Mouse (Mus musculus) spleen, adult 12 weeks (tissue): ENCODE data around the gene Slc9b1.

Experiments used
- DNase-seq: peaks from one replicate; pipeline ENCODE4 v3.0.0; 2022; ENCODE audit warnings: low spot score

Slc9b1 gene

DNA sequence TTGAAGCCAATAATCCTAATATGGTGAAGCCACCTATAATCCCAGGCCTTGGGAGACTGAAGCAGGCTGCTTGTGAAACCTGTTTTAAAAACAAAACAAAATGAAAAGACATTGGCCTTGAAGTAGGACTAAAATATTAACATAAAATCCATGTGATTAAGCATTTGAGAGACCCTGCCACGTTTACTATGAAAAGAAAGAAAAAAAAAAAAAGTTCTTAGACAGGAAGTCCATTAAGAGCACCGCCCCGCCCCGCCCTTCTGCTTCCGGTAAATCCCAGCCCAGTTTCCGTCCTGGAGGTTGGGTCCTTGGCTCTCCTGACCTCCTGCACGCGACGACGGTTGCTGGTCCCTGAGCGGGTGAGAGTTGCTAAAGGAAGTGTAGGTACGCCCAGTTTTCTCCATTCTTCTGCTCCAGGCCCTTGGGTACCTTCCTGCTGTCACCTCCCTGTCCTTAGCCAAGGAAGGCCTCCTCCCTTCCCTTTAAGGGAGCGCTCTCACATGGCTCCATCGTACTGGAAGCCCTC is at the start of gene Slc9b1:
Gene Slc9b1 (plus strand): TSS at position 291 of the 526 bp plus-strand sequence.
- no peak for DNase-seq

DNA sequence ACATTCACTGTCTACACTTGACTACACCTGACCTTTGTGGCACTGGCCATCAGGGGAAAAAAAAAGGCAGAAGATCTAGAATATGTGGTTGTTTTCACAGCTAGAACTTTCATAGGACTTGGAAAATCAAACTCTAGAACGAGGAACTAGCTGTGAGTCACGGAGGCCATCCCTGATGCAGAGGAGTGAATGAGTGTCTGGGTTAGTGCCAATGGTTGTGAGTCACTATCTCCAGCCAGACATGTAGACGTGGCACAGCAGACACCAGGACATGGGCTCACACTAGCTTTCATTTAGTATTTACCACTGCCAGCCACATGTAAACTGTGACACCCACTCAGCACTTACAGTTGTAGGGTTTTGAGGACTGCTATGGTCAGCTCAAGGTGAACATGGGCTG is 49.3 kb upstream of the Slc9b1 start:
- DNase-seq = no peak

DNA sequence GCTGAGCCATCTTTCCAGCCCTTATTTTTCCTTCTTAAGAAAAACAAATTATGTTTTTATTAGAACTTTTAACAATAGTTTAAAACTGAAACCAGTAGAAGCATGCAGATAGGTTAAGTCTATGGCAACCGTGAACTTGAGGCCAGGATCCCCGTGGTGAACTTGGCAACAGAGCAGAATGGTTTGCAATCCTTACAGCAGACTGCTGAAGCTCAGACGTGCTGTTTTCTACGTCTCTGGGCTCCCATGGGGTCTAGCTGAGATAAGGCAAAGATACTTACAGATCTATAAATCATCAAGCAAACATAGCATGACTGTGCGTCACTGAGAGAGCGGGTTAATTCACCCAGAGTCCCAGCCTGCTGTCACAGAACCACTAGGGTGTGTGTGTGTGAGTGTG is 47.7 kb upstream of the Slc9b1 start:
- no peak for DNase-seq

DNA sequence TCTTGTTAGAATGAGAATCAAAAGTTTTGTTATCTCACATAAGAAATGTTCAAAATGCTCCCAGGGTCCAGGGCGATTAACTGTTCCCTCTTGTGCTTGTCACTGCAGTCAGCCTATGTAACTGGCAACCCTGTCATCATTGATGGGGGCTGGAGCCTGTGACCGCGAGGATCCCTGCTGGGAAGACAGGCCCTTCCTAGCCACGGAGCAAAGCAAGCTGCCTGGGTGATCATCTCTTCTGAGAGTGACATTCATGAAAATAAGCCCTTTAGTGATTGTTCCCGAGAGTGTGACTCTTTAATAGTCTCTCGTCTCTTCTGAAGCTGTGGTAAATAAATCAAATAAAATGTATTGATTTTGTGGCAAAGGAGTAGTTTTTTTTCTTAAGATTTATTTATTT is 43.8 kb upstream of the Slc9b1 start:
- DNase-seq = no peak

DNA sequence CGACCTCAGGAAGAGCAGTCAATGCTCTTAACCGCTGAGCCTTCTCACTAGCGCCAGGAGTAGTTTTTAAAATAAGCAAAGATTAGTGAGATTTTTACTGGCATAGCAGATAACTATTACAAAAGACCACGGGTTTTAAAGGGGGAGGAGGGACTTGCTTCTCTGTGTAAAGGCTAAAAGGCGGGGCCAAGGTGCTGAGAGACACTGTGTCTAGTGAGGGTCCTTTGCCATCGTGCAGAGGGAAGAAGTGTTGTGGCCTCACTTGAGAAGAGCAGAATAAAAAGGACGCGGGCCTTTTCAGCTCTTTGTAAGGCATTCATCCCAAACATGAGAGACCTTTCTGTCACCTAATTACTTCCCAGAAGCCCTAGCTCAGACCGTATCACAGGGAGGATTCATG is 43.3 kb upstream of the Slc9b1 start:
- DNase-seq = no peak

DNA sequence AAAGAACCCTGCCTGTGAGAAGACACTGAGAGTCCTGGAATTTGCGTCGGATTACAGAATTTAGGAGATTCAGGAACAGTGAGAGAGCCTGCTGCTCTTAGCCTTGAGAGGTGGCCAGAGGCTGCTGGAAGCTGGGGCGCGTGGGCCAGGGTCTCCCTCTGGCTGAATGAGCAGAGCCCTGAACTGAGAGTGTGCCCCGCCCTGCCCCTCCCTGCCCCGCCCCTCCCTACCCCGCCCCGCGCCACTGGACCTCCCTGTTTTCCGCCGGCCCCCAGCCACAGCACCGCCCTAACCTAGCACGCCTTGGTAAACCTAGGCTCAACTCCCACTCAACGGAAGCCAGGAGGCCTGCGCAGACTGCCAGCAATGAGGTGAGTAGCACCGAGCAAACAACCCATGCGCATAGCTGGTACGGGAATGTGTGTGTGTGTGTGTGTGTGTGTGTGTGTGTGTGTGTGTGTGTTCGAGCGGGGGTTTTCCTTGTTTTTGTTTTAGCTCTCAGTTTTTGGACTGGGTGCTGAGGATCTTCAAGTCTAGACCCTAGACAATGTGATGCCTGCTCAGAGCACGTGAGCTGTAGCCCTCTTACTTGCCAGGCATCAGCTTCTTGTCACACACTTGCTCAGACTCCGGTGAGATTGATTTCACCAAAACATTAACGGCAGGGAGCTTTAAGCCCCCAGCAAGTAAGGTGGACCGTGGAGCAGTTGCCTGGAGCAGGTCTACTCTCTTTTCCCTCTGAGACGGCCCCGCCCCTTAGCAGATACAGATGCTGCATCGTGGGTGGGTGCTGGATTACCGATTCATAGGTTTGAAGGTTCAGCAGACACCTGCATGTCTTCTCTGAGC is 40.2 kb upstream of the Slc9b1 start, which contains the start of gene Slc9b2:
Gene Slc9b2 (plus strand): TSS at position 290 of the 849 bp plus-strand sequence.
- DNase-seq = no peak

DNA sequence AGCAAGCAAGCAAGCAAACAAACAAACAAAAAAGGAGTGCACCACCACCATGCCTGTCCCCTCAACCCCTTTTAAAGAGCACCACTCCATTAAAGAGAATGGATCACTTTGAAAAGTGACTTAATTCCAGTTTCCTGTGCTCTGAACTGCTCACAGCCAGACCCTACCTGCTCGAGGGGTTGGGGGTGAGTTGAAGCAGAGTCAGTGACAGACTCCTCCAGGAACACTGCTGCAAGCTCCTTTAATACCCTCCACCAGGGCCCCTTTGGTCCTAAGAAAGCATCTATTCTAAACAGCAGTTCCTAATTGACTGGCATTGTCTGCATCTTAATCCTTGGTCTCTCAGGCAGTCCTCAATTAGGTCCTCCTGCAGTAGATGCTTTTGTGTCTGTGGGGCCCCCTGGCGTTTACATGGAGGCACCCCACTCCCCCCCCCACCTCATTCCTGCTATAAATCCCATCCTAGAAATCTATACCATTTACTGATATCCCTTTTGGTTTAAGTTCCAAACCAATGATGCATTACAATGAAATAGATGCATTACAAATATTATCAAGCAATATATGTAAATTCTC is 34.8 kb upstream of the Slc9b1 start:
- no peak for DNase-seq

DNA sequence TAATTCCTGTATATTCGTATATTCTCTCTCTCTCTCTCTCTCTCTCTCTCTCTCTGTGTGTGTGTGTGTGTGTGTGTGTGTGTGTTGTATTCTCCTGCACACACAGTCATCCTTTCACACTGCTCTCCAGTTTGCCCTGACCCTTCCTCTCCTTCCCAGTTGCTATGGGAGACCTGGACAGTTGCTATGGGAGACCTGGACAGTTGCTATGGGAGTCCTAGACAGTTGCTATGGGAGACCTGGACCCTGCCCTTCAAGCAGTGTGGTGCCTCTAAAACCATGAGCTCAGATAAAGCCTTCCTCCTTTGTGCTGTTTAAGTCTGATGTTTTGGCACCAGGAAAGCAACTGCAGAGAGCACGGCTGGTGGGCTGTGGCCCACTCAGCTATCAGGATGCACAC is 34.1 kb upstream of the Slc9b1 start:
- DNase-seq = no peak

DNA sequence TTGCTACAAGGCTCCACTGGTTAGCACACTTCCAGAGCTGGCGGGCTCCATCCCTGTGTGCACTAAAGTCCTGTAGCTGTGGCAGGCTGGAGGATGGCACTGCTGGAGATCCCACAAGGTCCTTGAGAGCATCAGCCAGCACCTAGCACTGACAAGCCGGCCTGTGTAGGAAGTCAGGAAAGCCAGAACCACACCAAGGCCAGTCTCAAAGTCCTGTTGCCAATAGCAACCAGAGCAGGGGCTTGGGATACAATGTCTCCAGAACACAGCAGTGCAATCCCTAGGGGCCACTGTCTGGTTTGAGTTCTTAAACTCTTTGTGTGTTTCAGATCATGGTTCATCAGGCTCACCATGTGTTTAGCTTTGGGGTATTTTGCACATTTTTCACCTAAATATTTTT is 33.0 kb upstream of the Slc9b1 start:
- DNase-seq = no peak

DNA sequence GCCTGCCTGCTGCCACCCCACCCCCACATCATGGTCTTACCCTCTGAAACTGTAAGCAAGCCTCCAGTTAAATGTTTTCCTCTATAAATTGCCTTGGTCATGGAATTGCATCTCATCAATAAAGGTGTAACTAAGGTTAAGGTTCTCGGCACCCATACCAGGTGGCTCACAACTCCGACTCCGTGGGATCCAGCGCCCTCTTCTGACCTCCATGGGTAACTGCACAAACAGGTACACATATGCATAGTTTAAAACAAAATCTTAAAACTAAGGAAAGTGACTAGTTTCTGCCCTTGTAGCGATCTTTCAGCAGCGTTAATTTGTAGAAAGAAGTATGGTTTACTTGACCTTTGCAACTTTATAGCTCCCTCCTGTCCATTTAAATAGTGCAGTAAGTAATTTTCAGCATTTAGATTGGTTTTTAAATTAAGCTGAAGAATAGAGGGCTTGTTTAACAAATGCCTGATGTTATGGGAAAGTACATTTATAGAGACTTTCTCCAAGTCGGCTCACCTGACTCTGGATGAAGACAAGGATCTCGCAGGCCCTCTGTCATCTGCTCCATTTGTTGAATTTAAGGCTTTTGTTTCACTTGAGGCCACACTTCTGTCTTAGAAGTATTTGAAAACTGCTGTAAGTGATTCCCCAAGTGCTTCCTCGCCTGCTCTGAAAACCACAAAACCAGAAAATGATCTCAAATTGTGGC is 32.0 kb upstream of the Slc9b1 start:
- DNase-seq = no peak

DNA sequence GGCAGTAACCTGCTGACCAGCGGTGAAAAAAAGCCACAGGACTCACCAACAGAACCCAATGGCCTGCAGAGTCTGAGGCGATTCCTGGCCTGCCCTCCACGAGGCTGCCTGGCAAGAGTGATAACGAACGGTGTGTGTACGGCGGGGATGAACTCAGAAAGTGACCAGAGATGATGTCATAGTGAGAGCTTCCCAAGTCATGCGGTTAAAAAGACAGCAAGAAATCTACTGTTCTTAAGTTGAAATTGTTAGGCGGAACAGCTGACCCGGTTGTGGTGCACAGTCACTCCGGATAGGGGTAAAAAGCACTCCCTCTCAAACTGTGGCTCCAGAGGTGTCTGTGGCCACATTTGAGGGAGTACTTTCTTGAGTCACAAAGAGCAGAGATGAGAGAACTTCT is 29.5 kb upstream of the Slc9b1 start:
- DNase-seq = no peak

DNA sequence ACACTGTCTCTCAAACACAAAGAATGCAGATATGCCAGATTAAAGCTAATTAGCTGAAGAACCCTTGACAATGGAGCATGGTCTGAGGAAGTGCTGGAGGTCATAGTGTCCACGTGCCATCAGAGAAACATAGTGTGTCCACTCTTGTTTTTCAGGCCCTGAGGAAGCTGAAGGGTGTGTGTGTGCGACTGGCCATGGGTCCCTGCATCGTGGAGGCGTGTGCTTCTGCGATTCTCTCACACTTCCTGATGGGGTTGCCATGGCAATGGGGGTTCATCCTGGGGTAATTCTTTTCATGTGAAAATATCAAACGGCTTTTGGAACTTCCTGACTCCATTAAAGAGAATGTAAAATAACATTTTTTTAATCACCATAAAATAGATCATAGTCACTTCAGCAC is 23.5 kb upstream of the Slc9b1 start:
- DNase-seq = no peak

DNA sequence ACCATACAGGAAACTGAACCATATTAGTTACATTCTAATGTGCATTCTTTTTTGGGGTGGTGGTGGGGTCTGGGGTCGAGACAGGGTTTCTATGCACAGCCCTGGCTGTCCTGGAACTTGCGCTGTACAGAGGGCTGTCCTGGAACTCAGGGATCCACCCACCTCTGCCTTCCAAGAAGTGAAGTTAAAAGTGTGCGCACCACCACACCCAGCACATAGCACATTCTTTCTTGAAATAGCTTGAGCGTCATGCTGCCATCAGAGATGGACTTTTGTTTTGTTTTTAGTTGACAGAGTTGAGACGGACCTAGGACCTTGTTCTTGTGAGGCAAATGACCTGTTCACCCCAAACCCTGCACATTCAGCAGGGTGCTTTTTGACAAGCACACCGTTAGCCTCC is 20.7 kb upstream of the Slc9b1 start:
- DNase-seq = no peak

DNA sequence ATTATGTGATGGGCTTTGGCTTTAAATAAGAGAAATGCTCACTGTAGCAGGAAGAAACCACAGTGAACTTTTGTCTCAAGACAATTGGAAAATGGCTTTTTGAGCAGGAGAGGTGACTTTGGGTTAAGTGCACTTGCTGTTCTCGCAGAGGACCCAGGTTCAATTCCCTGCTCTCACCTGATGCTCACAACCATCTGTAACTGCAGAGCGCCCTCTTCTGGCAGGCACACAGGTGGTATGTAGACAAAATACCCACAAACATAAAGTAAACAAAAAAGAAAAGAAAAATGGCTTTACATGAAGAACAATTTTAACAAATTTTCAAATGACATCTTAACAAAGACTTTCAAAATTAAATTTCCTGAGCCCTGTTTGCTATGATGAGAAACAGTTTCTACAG is 20.2 kb upstream of the Slc9b1 start:
- DNase-seq = no peak

DNA sequence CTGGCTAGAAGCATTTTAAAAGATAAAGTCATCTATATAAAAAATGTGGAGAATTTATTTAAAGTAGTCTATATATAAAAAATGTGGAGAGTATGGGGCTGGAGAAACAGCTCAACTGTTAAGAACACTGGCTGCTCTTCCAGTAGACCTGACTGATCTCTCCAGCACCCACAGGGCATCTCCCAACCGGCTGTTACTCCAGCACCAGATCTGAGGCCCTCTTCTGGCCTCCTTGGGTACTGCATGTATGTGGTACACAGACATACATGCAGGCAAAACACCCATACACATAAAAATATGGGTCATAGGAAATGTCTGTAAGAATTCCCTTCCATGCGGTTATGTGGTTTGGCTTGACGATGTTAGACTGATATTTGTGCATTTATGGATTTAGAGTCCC is 19.3 kb upstream of the Slc9b1 start:
- peak; percentile 37 for DNase-seq

DNA sequence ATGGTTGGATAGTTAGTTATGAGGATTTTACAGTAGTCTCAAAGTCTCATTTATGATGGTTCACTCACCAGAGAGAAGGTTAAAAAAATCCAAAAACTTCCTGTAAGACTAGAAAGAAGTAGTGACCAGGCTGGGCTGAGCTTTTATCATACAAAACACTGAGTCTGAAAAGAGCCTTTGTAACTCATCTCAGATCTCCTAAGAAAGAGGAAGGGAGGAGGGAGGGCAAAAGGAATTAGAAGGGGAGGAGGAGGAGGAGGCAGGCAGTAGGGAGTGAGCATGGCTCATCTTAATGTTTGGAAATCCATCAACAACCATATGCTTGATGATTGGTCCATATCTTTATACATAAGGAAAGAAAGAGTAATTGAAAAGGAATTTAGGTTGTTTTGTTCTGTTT is 15.1 kb upstream of the Slc9b1 start:
- no peak for DNase-seq

DNA sequence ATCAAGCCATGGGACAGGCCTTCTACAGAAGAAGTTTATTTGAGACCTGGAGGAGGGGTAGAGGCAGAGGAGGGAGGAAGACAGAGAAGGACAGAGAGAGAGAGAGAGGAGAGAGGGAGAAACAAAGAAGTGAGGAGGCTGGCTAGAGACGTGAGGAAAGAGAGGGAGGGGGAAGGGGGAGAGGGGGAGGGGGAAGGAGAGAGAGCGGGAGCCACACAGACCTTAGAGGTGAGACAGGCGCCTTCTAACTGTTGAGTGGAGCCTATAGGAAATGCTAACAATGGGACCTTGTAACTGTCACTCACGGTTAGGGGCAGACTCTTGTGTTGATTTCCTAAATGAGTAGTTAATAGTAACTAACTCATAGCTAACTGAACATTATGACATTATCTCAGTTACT is 14.1 kb upstream of the Slc9b1 start:
- DNase-seq = no peak

DNA sequence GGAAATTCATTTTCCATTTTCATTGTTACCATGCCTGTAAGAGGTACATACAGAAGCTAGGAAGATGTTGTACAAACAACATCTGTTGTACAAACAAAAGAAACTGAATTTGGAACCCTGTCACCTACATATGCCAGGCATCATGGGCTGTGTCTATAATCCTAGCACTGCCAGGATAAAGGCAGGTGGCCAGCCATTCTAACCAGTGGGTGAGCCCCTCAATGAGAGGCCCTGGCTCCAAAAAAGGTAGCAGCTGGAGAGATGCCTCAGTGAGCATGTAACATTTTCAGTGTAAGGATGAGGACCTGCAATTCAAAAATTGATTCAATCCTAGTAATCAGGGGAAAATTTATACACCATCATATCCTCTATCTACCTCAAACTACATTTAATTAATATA is 1.2 kb downstream of the Slc9b1 start:
- DNase-seq = no peak

DNA sequence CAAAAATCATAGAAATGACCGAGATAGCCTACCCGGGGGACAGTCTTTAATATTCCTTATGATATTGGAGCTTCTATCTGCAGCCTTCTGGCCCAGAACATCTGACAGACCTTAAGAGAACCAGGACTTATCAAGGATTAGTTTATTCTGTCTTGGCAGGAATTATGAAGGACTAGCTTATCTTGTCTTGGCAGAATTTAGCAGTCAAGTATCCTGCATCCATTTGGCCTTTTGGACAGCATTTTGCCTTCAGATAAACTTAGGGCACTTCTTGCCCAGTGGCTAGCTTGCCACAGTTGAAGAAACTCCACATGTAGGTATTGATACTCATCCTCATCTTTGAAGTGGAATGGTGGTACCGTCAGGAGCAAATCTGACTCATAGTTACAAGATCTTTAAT is 4.0 kb downstream of the Slc9b1 start:
- DNase-seq = no peak

DNA sequence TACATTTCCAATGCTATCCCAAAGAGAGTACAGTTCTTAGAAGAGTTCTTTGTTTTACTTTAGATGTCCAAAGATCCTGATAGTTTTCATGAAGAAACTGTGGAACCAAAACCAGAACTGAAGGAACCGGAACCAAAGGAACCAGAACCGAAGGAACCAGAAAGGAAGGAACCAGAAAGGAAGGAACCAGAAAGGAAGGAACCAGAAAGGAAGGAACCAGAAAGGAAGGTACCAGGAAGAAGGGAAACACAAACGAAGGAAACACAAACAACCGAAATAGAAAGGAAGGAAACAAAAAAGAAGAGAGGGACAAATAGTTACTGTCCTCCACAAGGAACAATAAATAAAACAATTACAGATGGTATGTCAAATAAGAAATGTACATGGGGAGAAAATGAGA is 9.6 kb downstream of the Slc9b1 start:
- no peak for DNase-seq

DNA sequence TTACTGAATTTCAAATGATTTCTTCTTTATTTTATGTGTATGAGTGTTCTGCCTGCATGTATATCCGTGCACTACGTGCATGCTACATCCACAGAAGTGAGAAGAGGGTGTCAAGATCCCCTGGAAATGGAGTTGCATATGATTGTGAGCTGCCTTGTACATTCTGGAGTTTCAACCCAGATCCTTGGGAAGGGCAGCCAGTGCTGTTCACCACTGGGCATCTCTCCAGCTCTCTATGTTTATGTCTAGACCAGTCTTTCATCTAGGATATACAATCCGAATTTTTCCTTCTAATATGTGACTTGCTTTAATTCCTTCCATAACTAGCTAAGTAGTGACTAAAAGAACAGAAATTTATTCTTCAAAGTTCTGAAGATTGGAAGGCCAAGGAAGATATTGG is 28.0 kb downstream of the Slc9b1 start:
- DNase-seq = no peak

DNA sequence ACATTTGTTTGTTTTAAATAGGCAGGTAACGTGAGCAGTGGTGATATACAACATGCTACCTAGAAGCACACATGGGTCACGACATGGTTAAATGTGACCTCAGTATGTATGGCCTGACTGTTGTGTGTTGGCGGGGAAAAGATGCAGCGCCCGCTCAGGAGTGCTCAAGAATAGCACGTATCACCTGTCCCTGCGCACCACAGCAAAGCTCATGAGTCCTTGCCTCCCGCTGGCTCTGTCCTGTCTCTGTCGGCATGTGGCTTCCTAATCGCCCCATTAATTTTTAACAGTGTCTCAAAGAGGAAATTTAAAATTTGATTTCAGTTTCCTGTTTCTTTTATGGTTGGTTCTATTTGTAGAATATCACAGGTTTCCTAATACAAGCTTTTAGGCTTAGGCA is 29.6 kb downstream of the Slc9b1 start:
- DNase-seq = no peak

DNA sequence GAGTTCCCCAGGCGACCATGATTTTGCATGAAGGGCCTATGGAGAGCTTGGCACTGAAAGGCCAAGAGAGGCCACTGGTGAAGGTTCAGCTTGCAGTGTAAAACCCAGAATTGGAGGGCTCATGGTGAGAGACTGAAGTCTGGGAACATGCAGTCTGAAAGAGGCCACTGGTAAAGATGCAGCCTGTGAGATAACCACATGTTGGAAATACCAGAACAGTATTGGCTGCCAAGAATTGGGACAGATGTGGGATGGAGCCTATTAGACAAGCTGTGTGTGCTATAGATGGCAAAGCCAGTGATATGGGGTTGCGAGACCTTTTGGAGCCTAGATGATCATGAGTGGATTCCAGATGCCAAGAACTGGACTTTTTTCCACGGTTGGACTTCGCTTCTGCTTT is 32.0 kb downstream of the Slc9b1 start:
- no peak for DNase-seq
